Mouse (Mus musculus) retina, postnatal 1 day (tissue): Measurements from ENCODE around the gene Tnfrsf9.
A peak's percentile ranks its signal among the peaks of the same experiment; 100 is the strongest.
"Not testable (repeated sequence)": the region's sequence is repeated elsewhere in the genome, so short reads cannot be mapped to it uniquely, and the experiment has no call there.

Source experiments
- DNase-seq: peaks from one replicate; pipeline ENCODE4 v3.0.0-alpha.2; 2012

The Tnfrsf9 gene

GRCm38 (mm10) chr4:150914290-150914733 lies at the start of gene Tnfrsf9, which contains the start of gene Park7:
TSS of gene Tnfrsf9 (plus strand) at chr4:150914562.
TSS of gene Park7 (minus strand) at chr4:150914437.
- peak; percentile 97 for DNase-seq

GRCm38 (mm10) chr4:150865371-150865770 lies 49.0 kb upstream of the Tnfrsf9 start:
- peak; percentile 51 for DNase-seq

- DNase-seq = no peak
These were observed 48.3 kb upstream of the Tnfrsf9 start for GRCm38 (mm10) chr4:150866069-150866468.

GRCm38 (mm10) chr4:150866494-150866893 lies 47.9 kb upstream of the Tnfrsf9 start:
- DNase-seq = no peak

GRCm38 (mm10) chr4:150868161-150868560 lies 46.2 kb upstream of the Tnfrsf9 start:
- no peak for DNase-seq

- no peak for DNase-seq
These were observed 45.5 kb upstream of the Tnfrsf9 start for GRCm38 (mm10) chr4:150868859-150869258.

GRCm38 (mm10) chr4:150869276-150870197 lies 44.8 kb upstream of the Tnfrsf9 start:
- DNase-seq = no peak

- no peak for DNase-seq
These were observed 43.4 kb upstream of the Tnfrsf9 start for GRCm38 (mm10) chr4:150870963-150871391.

GRCm38 (mm10) chr4:150871392-150872138 lies 42.8 kb upstream of the Tnfrsf9 start:
- DNase-seq = peak; percentile 35

GRCm38 (mm10) chr4:150872139-150872651 lies 42.2 kb upstream of the Tnfrsf9 start:
- peak; percentile 47 for DNase-seq

- DNase-seq = no peak
These were observed 41.7 kb upstream of the Tnfrsf9 start for GRCm38 (mm10) chr4:150872681-150873080.

- DNase-seq = not testable (repeated sequence)
These were observed 39.9 kb upstream of the Tnfrsf9 start for GRCm38 (mm10) chr4:150874416-150874815.

GRCm38 (mm10) chr4:150875393-150875792 lies 39.0 kb upstream of the Tnfrsf9 start:
- DNase-seq = no peak

- DNase-seq = no peak
These were observed 34.7 kb upstream of the Tnfrsf9 start for GRCm38 (mm10) chr4:150879631-150880030.

GRCm38 (mm10) chr4:150880364-150880763 lies 34.0 kb upstream of the Tnfrsf9 start:
- DNase-seq = no peak

- DNase-seq = no peak
These were observed 31.7 kb upstream of the Tnfrsf9 start for GRCm38 (mm10) chr4:150882632-150883031.

GRCm38 (mm10) chr4:150887903-150888302 lies 26.5 kb upstream of the Tnfrsf9 start:
- no peak for DNase-seq

GRCm38 (mm10) chr4:150888492-150888891 lies 25.9 kb upstream of the Tnfrsf9 start:
- DNase-seq = no peak

- peak; percentile 11 for DNase-seq
These were observed 24.9 kb upstream of the Tnfrsf9 start for GRCm38 (mm10) chr4:150889273-150889954.

- DNase-seq = peak; percentile 48
These were observed 24.4 kb upstream of the Tnfrsf9 start for GRCm38 (mm10) chr4:150889955-150890315.

- no peak for DNase-seq
These were observed 23.1 kb upstream of the Tnfrsf9 start for GRCm38 (mm10) chr4:150891308-150891707.

GRCm38 (mm10) chr4:150894718-150895501 lies 19.5 kb upstream of the Tnfrsf9 start:
- no peak for DNase-seq
